Mouse (Mus musculus) naive thymus-derived CD4-positive, alpha-beta T cell, adult 2 months (primary cell): ENCODE data around the gene 1700019D03Rik.
"Not testable (repeated sequence)": the region's sequence is repeated elsewhere in the genome, so short reads cannot be mapped to it uniquely, and the experiment has no call there.

Experiments
- DNase-seq: peaks from one replicate; pipeline ENCODE4 v3.0.0-alpha.2; 2011; ENCODE audit warnings: low read depth

1700019D03Rik gene

DNA sequence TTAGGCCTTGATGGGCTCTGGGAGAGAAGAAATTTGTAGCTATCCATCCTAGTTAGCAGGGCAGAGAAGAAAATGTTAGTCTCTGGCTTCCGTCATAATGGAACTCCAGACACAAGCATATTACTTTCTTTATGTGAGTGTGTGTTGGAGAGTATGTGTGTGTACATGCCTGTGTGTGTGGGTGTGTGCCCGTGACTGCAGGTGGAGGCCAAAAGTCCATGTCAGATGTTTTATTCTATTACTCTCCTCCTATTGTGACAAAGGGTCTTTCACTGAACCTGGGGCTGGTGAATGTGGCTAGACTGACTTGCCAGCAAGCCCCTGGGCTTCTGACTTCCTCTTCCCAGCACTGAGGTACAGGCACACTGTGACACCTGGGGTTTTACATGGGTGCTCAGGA, 65.5 kb downstream of the 1700019D03Rik start:
- no peak for DNase-seq

DNA sequence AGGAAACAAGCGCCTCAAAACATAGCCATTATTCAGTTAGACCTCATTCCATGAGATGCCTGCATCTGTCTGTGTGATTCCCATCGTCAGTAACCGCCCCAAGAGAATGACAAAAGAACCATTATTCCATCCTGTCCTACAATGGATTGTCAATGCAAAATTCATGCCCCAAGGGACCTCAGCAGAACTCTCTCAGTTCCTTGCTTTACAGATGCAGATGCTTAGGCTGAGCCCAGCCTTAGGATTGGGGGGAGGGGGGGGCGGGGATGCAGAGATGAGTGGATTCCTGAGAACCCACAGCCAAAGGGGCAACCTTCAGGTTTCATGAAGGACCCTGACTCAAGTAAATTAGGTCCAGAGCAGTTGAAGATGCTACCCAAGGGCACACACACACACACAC, 66.4 kb downstream of the 1700019D03Rik start:
- DNase-seq = no peak

DNA sequence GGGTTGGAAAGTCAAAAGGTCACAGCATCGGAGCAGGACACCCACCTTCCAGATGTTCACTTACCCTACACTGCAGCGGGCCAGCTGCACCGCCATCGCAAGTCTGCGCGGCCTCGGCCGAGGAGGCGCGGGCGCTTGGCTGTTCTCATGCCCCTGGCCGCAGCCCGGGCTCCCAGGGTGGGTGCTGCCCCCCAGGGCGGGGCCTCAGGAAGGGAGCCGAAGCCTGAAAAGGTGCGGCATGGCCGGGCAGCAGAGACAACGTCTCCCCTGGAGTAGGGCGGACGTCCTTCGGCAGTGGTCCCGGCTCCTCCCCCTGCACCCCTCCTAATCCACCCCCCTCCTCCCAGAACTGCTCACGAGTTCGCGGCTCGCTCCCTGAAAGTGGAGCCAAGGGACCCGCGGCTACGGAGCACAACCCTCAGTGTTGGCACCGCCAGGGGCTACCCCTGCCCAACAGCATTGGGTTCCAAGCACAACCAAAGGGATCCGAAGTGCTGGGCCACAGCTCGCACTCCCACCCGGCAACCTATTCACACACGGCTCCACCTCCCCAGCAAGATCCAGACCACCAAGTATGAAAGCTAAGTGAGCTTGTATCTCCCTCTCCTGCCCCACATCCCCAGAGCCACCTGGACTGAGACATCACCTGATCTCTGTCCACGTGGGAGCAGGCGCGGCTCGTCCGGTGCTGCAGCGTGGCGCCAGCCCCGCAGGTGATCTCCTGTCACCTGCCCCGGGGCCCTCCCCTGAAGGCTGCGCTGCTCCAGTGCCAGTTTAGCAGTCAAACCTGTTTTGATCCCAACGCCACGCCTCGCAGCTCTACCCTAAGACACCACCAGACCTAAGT, 67.2 kb downstream of the 1700019D03Rik start:
- DNase-seq = peak; percentile 20

- peak; percentile 22 for DNase-seq
Measured at GRCm38 (mm10) chr1:52952143-52952542, 67.8 kb downstream of the 1700019D03Rik start.

- peak; percentile 8 for DNase-seq
Measured at GRCm38 (mm10) chr1:52951146-52951868, 68.7 kb downstream of the 1700019D03Rik start.

DNA sequence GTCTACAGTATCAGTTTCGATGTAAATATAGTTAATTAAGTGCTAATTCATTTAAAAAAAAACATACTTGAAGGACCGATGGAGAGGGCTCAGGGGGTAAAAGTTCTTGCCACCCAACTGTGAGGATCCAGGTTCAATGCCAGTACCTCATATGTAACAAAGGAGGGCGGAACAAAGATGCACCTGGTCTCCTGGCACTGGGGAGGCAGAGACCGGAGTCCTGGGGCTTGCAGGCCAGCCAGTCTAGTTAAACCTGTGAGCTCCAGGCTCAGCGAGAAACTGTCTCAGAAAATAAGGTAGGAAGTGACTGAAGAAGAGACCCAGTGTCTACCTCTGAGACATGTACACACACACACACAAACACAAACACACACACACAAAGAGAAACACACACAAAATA, 72.1 kb downstream of the 1700019D03Rik start:
- DNase-seq = no peak

GRCm38 (mm10) chr1:52939021-52939420, 81.0 kb downstream of the 1700019D03Rik start:
- DNase-seq = no peak

GRCm38 (mm10) chr1:52934494-52934893, 85.5 kb downstream of the 1700019D03Rik start:
- DNase-seq = no peak

- DNase-seq = not testable (repeated sequence)
Measured at GRCm38 (mm10) chr1:52924482-52924881, 95.5 kb downstream of the 1700019D03Rik start.

GRCm38 (mm10) chr1:52918897-52919296, 101.1 kb downstream of the 1700019D03Rik start:
- not testable (repeated sequence) for DNase-seq

- DNase-seq = no peak
Measured at GRCm38 (mm10) chr1:52916655-52917054, 103.3 kb downstream of the 1700019D03Rik start.

DNA sequence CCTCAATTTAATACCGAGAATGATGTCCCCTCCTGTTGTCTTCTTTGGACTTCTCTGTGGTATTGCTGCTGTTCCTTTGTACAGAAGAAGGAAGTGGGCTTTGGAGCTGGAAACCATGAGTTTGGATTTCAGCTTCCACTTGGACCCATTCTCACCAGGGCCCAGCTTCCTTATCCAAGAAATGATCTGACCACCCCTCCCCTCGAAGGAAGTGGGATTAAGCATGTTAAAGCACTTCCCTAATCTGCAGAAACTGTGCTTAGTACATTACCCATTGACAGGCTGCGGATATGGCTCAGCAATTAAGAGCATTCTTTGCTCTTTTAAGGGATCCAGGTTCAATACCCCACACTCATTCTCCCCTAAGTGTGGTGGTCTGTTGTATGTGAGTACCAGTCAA, 110.2 kb downstream of the 1700019D03Rik start:
- DNase-seq = no peak

DNA sequence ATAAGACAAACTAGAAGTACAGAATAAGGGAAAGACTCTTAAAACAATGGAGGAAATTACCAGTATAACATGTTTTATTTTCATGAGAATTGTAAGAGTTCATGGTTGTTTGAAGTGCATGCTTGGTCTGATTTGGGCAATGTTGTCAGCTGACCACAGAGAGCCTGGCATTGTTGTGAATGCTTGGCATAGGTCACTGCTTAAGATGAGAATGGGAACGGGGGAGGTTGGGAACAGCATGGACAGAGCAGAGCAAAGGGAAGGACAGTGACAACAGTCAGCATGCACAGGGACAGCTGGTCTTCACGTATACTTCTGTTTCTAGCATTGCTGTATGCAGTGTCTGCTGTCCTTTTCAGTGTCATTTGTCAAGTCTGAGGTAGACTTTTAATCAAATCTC, 135.8 kb downstream of the 1700019D03Rik start:
- no peak for DNase-seq
